Mouse (Mus musculus): ENCODE results near the gene Nlrp10. TPM values are rescaled to one million over a fixed set of nuclear protein-coding genes. Genes with fewer than 3 reads are reported as not detected.

Gene Nlrp10
- polyA plus RNA-seq, 1 experiment: not detected

- TF ChIP-seq POLR2A (IDR thresholded peaks at IDR 0.05; ENCODE audit: insufficient read depth, low read depth, low read length) (no peak), CTCF (IDR thresholded peaks at IDR 0.05; ENCODE audit: insufficient read depth, low read depth, low read length) (no peak)
- 64% methylated on average over 11 of the region's 11 CpGs for WGBS
- H3K27ac ChIP-seq (ENCODE audit: insufficient read depth, low read depth, low read length): peak overlapping the region; percentile 46; the same call in 1 of the 2 replicates
- no peak overlapping the region for H3K4me3 ChIP-seq (ENCODE audit: insufficient read depth, low read depth, low read length)
- H3K4me1 ChIP-seq (ENCODE audit: control insufficient read depth, insufficient read depth, low read length): no peaks in the 10 kb centered on the region
These were observed 1.4 kb downstream of the Nlrp10 start for GRCm38 (mm10) chr7:108928280-108929188.

DNA sequence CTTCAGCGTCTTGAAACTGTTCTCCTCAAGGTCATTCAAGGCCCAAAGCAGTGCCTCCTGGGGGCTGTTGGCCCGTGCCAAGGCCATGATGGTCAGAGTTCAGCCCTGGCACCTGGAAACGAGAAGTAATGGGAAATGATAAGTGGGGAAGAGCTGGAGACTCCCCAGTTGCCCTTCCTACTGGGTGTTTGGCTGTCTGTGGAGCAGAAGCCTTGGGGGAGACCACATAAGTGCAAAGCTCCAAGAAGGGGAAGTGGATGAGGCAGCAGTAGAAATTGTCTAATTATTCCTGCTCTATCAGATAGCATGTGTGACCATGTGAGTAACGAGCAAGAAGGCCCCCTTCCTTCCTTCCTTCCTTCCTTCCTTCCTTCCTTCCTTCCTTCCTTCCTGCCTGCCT, 2.9 kb downstream of the Nlrp10 start:
- TF ChIP-seq POLR2A (IDR thresholded peaks at IDR 0.05; ENCODE audit: insufficient read depth, low read depth, low read length) (no peak), CTCF (IDR thresholded peaks at IDR 0.05; ENCODE audit: insufficient read depth, low read depth, low read length) (no peak)
- no peak overlapping the region for H3K27ac ChIP-seq (ENCODE audit: insufficient read depth, low read depth, low read length)
- WGBS: 69% methylated on average over 4 of the region's 4 CpGs

GRCm38 (mm10) chr7:108903969-108904368, 26.0 kb downstream of the Nlrp10 start:
- WGBS: 87% methylated on average over 2 of the region's 2 CpGs
- TF ChIP-seq POLR2A (IDR thresholded peaks at IDR 0.05; ENCODE audit: insufficient read depth, low read depth, low read length): no peak
- TF ChIP-seq CTCF (IDR thresholded peaks at IDR 0.05; ENCODE audit: insufficient read depth, low read depth, low read length): no peak
- no peak overlapping the region for H3K27ac ChIP-seq (ENCODE audit: insufficient read depth, low read depth, low read length)
- no peak overlapping the region for H3K4me3 ChIP-seq (ENCODE audit: insufficient read depth, low read depth, low read length)
- H3K4me1 ChIP-seq (ENCODE audit: control insufficient read depth, insufficient read depth, low read length): no peaks in the 10 kb centered on the region

More for the DNA sequence above, 2.9 kb downstream of the Nlrp10 start:
- H3K4me1 ChIP-seq (ENCODE audit: control insufficient read depth, insufficient read depth, low read length): no peaks in the 10 kb centered on the region
- no peak overlapping the region for H3K4me3 ChIP-seq (ENCODE audit: insufficient read depth, low read depth, low read length)

- no peaks in the 10 kb centered on the region for H3K4me1 ChIP-seq (ENCODE audit: control insufficient read depth, insufficient read depth, low read length)
- no peak within 1 kb of the TSS for H3K27ac ChIP-seq (ENCODE audit: insufficient read depth, low read depth, low read length)
- 88% methylated on average over 5 of the region's 5 CpGs for WGBS
- no peak within 1 kb of the TSS for H3K4me3 ChIP-seq (ENCODE audit: insufficient read depth, low read depth, low read length)
- TF ChIP-seq POLR2A (IDR thresholded peaks at IDR 0.05; ENCODE audit: insufficient read depth, low read depth, low read length) (no peak), CTCF (IDR thresholded peaks at IDR 0.05; ENCODE audit: insufficient read depth, low read depth, low read length) (no peak)
These were observed 35.7 kb downstream of the Nlrp10 start, which contains the start of gene Olfr519 for GRCm38 (mm10) chr7:108894320-108894719. Gene Olfr519, minus strand, starts transcription at chr7:108894420.

DNA sequence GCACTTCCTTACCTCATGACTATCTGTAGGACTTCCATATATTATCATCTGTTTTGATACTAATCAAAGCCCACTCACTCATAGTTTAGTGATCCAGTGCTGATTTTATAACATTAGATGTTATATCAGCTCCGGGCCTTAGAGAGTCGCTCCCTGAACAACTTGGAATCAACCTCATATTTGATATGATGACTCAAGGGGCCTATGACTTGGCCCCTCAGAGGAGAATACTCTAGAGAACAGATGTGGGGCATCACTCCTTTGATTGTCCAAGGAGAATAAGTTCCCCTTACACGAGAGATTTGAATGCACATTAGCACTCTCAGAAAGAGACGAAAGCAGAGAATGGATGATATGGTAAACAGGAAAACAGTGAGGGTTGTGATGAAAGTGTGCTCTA, 45.1 kb downstream of the Nlrp10 start, which contains the start of gene Olfr518:
Olfr518 (minus strand) TSS at position 101 of the 400 bp plus-strand sequence.
- no peak within 1 kb of the TSS for H3K27ac ChIP-seq (ENCODE audit: insufficient read depth, low read depth, low read length)
- no peaks in the 10 kb centered on the region for H3K4me1 ChIP-seq (ENCODE audit: control insufficient read depth, insufficient read depth, low read length)
- no peak within 1 kb of the TSS for H3K4me3 ChIP-seq (ENCODE audit: insufficient read depth, low read depth, low read length)
- no peak for TF ChIP-seq POLR2A (IDR thresholded peaks at IDR 0.05; ENCODE audit: insufficient read depth, low read depth, low read length)
- TF ChIP-seq CTCF (IDR thresholded peaks at IDR 0.05; ENCODE audit: insufficient read depth, low read depth, low read length): no peak
- 73% methylated on average over 4 of the region's 4 CpGs for WGBS

- Histone ChIP-seq H3K4me3 (ENCODE audit: insufficient read depth, low read depth, low read length) (no peak within 1 kb of the TSS), H3K4me1 (ENCODE audit: control insufficient read depth, insufficient read depth, low read length) (no peaks in the 10 kb centered on the region), H3K27ac (ENCODE audit: insufficient read depth, low read depth, low read length) (no peak within 1 kb of the TSS)
- WGBS: 55% methylated on average over 2 of the region's 2 CpGs
- TF ChIP-seq CTCF (IDR thresholded peaks at IDR 0.05; ENCODE audit: insufficient read depth, low read depth, low read length): no peak
- no peak for TF ChIP-seq POLR2A (IDR thresholded peaks at IDR 0.05; ENCODE audit: insufficient read depth, low read depth, low read length)
These were observed 57.7 kb downstream of the Nlrp10 start, which contains the start of gene Olfr517 for GRCm38 (mm10) chr7:108872279-108872678. Gene Olfr517, minus strand, starts transcription at chr7:108872379.

Other genes with a start within 250 kb of the Nlrp10 start
- not detected in 2 replicates for gene Olfr512, start 216.9 kb downstream of the Nlrp10 start, polyA plus RNA-seq (2012; ENCODE audit: insufficient read depth, insufficient read length, low replicate concordance, missing spikeins)
- gene Olfr513, start 179.2 kb downstream of the Nlrp10 start, polyA plus RNA-seq (2012; ENCODE audit: insufficient read depth, insufficient read length, low replicate concordance, missing spikeins): not detected in 2 replicates
- gene Olfr514, start 104.2 kb downstream of the Nlrp10 start, polyA plus RNA-seq (2012; ENCODE audit: insufficient read depth, insufficient read length, low replicate concordance, missing spikeins): not detected in 2 replicates
- not detected in 2 replicates for gene Olfr516, start 79.6 kb downstream of the Nlrp10 start, polyA plus RNA-seq (2012; ENCODE audit: insufficient read depth, insufficient read length, low replicate concordance, missing spikeins)
- gene Olfr517, start 57.8 kb downstream of the Nlrp10 start, polyA plus RNA-seq (2012; ENCODE audit: insufficient read depth, insufficient read length, low replicate concordance, missing spikeins): not detected in 2 replicates
- gene Olfr518, start 45.2 kb downstream of the Nlrp10 start, polyA plus RNA-seq (2012; ENCODE audit: insufficient read depth, insufficient read length, low replicate concordance, missing spikeins): not detected in 2 replicates
- not detected in 2 replicates for gene Olfr519, start 35.8 kb downstream of the Nlrp10 start, polyA plus RNA-seq (2012; ENCODE audit: insufficient read depth, insufficient read length, low replicate concordance, missing spikeins)
- gene Eif3f, start 4.2 kb upstream of the Nlrp10 start, polyA plus RNA-seq (2012; ENCODE audit: insufficient read depth, insufficient read length, low replicate concordance, missing spikeins): 125 TPM in 1 of 2 replicates, not detected in the other
- gene Tub, start 20.2 kb upstream of the Nlrp10 start, polyA plus RNA-seq (2012; ENCODE audit: insufficient read depth, insufficient read length, low replicate concordance, missing spikeins): not detected in 2 replicates
- not detected in 2 replicates for gene Ric3, start 153.2 kb upstream of the Nlrp10 start, polyA plus RNA-seq (2012; ENCODE audit: insufficient read depth, insufficient read length, low replicate concordance, missing spikeins)
- not detected in 2 replicates for gene Lmo1, start 245.0 kb upstream of the Nlrp10 start, polyA plus RNA-seq (2012; ENCODE audit: insufficient read depth, insufficient read length, low replicate concordance, missing spikeins)

Data from olfactory bulb, adult 2 months (tissue).